Mouse (Mus musculus) frontal cortex, postnatal 14 days (tissue): Measurements from ENCODE around the gene Dnajc7.
"Not testable (repeated sequence)": the region's sequence is repeated elsewhere in the genome, so short reads cannot be mapped to it uniquely, and the experiment has no call there.

Experiments used
- DNase-seq, 2 experiments: peaks; one replicate each; pipeline ENCODE4 v3.0.0; 2022; ENCODE audit warnings: low spot score in 2 of 2

Dnajc7 gene

DNA sequence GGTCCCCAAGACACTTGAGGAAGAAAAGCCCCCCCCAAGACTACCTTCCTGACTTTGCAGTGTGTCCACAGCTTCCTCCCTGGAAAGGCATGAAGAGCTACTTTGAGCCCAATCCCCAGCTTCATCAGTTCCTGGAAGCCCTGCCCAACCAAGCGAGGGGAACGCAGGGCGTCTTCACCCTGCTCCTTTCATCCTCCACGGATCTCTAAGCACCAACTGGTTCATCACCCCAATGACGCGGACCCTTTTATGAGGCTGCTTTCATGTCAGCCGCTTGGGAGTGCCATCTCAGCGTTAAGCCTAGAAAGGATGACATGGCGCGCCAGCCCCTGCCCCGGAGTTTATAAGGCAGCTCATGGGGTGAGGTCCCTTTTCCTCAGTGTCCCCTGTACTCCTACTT is at the start of gene Dnajc7:
Dnajc7 (minus strand) TSS at position 187 of the 400 bp plus-strand sequence.
- no peak for DNase-seq

DNA sequence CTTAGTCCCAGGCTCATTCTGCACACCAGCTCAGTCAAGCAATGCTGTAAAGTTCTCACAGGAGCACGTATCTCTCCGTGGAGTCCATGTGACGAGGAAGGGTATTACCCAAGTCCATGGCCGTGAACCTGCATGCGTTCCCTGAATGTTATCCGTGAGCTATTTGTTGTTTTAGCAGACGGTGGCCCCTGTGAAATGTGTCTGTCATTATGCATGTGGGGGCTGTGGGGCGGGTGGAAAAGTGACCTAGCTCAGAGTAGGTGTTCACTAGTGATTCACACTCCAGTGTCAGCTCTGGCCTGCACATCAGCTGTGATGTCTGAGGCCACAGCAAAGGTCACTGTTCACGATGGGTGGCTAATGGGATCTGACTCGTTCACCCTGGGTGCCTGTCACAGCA is 39.8 kb upstream of the Dnajc7 start:
- DNase-seq: no peak

GRCm38 (mm10) chr11:100656458-100656857 is 36.5 kb upstream of the Dnajc7 start:
- no peak for DNase-seq

- DNase-seq: not testable (repeated sequence)
These were observed 35.6 kb upstream of the Dnajc7 start for GRCm38 (mm10) chr11:100655589-100655988.

DNA sequence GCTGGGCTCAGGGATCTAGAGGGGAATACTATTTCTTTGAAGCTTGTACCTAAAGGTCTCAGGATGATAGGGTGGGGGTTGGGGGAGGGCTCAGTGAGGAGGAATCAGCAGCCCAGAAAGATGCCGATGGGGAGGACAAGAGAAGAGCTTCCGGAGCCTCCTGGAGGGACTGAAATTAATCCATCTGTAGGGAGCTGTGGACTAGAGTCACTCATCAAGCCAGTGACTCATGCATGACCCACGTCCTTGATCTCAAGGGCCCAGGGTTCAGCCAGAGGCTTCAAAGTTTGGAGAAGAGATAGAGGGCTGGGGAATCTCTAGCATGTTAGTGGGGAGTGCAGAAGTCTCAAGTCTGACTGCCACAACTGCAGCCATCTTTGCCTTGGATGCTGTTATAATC is 31.8 kb upstream of the Dnajc7 start:
- no peak for DNase-seq

DNA sequence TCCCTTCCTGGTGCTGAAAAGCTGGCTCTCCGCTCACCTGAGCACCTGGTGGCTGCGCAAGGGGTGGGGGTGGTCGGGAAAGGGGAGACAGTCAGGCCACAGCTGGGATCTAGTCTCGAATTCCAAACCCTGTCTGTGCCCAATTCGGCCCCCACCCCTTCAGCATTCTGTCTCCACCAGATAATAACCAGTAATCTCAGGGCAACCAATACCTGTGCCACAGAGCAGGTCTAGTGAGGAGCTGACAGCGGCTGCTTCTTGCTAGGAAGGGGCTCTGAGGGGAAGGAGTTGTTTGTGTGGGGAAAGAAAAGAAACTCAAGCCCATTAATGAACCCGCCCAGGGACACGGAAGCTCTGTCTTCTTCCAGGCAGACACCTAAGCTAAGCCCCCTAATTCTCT is 31.2 kb upstream of the Dnajc7 start:
- no peak for DNase-seq

DNA sequence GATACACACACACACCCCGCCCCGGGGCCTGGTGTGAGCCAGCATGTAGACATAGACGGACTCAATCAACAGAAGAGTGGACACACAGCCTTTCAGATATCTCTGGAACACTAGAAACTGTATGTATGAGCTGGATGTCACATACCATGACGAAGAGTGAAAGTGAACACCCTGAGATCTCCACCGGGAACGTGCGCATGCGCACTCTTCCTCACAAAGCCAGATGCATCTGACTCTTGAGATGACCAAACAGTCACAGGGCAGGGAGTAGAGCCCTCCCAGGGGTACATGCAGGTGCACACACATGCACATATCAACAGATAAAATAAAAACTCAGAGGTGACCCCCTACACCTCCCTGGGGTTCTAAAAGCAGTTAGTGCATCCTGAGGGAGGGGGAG is 28.4 kb upstream of the Dnajc7 start:
- DNase-seq: no peak

DNA sequence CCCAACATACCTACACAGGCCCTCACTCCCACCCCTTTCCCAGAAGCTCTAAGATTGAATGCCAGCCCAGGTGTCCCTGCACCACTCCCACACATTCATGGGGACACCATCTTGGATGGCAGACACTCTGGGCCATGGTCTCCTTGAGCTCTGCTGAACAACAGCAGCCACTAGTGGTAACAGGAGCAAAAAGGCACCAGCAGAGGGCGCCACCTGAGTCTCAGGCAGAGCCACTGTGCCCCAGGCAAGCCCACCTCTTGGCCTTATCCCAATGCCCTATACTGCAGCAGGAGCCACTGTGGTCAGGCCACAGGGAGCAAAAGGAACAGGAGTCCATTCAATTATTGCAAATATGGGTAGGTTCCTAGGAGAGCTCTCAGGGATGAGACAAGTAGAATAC is 26.3 kb upstream of the Dnajc7 start:
- no peak for DNase-seq

DNA sequence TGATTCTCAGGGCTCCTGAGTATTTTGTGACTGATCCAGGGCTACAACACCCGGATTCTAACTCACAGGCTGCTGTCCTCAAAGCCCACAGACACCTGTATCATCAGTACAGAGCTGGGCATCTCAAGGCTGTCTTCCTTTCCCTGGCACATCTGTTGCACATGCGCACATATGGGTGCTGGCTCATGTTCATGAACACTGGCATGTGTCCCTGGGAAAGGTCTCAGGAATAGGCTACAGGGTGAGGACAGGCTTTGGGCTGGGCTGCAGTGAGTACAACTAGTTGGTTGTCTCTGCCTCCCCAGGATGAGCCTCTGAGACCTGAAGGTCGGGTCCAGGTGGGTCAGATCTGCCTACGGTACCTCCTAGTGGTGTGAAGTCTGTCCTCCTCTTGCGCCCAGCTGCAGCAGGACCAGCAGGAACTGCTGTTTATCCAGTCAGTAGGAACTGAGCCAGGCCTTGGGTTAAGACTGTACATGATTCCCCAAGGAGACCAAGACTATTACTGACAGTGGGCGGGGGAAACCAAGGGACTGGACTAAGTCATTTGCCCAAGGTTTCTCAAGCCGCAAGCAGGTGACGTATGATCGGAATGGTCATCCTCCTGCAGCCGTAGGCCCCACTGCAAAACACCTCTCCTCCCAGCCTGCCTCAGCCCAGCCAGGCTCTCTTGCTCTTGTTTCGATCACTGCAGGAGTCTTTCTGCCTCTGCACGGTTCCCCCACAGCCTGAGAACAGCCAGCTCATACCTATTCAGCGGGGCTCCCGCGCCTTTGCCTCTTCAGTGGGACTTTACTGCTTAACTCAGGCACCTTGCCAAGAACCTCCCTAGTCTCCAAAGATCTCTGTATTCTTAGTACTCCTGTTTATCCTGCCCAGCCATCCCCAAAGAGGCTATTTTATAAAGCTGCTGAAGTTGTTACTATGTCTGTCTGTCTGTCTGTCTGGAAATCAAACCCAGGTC is 23.9 kb upstream of the Dnajc7 start:
- DNase-seq: no peak

DNA sequence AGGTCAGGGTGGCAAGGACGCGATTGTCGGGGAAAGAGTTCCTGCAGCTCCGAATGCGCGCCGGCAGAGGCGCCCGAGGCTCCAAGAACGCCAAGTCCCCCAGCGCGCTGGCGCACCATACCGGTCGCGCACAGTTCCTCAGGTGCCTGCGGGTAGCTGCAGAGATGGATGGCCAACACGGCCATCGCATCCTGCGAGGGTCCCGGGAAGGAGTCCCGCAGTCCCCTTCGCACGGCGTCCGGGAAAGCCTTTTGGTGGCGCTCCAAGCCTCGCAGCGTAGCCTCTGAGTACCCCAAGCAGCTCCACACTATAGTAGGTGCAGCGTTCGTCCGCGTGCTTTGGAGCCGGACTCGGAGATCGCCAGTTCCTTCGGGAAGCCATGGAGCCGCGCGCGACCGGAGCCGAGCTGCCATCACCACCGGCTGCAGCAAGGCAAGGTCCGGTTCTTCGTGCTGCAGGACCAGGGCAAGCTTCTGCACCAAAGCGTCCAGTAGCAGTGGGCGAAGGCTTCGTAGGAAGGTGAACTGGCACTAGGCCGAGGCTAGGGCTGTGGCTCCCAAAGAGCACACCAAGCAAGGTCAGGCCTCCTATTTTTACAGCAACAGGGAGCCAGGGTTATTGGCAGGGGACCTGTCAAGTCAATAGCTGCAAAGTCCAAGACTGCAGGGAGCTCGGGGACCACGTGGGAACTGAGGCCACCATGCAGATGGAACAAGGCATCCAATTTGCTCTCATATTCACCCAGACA is 20.4 kb upstream of the Dnajc7 start:
- DNase-seq: peak in 1 of 2 experiments; percentile 50

GRCm38 (mm10) chr11:100634530-100634929 is 14.6 kb upstream of the Dnajc7 start:
- no peak for DNase-seq

- no peak for DNase-seq
These were observed 8.9 kb upstream of the Dnajc7 start for GRCm38 (mm10) chr11:100628862-100629352.

DNA sequence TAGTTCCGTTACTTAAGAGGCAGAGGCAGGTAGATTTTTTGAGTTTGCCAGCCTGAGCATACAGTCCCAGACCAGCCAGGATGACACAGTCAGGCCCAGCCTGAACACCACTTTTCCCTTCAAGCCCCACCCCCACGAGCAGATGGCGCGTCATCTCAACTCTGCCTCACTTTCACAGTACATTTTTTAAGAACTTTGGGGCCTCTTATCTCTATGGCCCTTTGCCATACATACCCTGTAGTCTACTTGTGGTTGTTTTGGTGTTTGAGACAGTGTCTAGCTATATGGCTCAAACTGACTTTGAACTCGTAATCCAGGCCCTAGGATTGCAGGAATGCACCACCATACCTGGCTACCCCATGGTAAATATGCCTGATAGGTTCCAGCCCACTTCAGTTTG is 8.1 kb upstream of the Dnajc7 start:
- no peak for DNase-seq

DNA sequence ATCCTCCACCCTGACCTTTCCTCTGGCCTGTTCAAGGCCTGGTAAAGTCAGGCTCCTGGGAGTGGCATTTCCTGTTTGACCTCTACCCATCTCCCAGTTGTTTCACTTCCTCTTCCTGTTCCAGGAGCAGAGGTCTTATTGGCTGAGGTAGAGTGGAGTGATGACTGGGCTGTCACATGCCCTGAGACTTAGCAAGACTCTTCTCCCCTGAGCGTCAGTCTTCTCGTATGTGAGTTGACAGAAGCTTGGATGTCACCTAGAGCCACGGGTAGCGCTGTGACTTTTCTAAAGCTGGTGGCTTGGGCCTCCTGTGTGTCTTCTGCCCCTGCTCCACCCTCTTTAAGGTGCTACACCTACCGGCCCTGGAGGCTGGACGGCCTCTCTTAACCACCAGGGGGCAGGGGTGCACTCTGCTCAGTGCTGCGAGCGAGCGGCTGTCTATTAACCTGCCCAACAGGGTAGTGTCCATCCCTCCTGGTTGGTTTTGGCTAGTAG is 6.8 kb upstream of the Dnajc7 start:
- DNase-seq: peak in 1 of 2 experiments; percentile 61

GRCm38 (mm10) chr11:100625754-100626700 is 6.1 kb upstream of the Dnajc7 start:
- no peak for DNase-seq

- DNase-seq: no peak
These were observed 3.9 kb upstream of the Dnajc7 start for GRCm38 (mm10) chr11:100623867-100624266.

- DNase-seq: peak; percentile 93 to 96
These were observed 2.7 kb upstream of the Dnajc7 start for GRCm38 (mm10) chr11:100622714-100623113.

- DNase-seq: peak; percentile 97 to 98
These were observed 438 bp downstream of the Dnajc7 start for GRCm38 (mm10) chr11:100619485-100619975.

- DNase-seq: peak; percentile 47 to 52
These were observed 1.0 kb downstream of the Dnajc7 start, which contains the start of gene Nkiras2 for GRCm38 (mm10) chr11:100618761-100619484. TSS of gene Nkiras2 (plus strand) at chr11:100619244.

DNA sequence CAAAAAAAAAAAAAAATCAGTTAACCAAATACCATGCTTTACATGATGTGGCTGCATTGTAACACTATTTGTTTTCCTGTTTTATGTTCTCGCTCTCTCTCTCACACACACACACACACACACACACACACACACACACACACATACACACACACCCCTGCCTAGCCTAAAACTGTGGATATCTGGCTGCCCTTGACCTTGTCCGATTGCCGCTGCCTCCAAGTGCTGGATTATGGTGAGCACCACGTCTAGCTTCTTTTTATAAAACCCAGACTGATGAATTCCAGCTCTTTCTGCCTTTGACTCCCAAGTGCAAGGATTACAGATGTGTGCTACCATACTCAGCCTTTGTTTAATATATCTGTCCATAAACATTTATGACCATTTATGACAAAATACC is 2.5 kb downstream of the Dnajc7 start:
- no peak for DNase-seq
